Mouse (Mus musculus): ENCODE data around the gene Gse1.

DNA sequence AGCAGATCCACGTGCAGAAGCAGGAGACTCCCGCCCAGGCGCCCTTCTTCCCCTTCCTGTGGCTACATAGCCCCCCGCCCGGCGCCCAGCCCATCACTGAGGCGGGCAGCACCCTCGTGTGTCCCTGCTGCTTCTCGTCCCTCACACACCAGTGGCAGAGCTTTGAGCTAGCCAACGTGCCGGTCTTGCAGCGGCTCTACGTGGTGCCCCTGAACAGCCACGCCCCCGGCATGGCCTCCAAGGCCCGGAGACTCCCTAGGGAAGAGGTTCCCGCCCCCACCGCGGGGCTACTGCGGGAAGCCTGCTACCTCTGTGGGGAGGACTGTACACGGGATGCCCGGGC is 1.3 kb downstream of the Gse1 start:
- TF ChIP-seq POLR2A (IDR thresholded peaks at IDR 0.05; ENCODE audit: low read depth, low read length): no peak
- no peak for TF ChIP-seq CTCF (IDR thresholded peaks at IDR 0.05; ENCODE audit: extremely low read depth, insufficient read length, insufficient replicate concordance, low read depth, low read length)
